Mouse (Mus musculus) ES-Bruce4 (cell line): ENCODE measurements at regions not wholly inside any gene's neighbourhood (a gene's known extent, or its start where the extent isn't known, plus 50 kb on each side); places are given as distances from the start of the nearest gene placed in this dataset.

Experiments
- H3K27ac ChIP-seq: 2 replicates; pipeline ENCODE4 v1.5.1; 2012; ENCODE audit warnings: low read length, inconsistent platforms; ENCODE audit not compliant: insufficient read depth
- H3K27me3 ChIP-seq: 2 replicates; pipeline ENCODE4 v1.6.1; 2012; ENCODE audit warnings: mild to moderate bottlenecking, low read length, inconsistent platforms; ENCODE audit not compliant: control insufficient read depth, poor library complexity, insufficient read depth, severe bottlenecking
- H3K36me3 ChIP-seq: 2 replicates; pipeline ENCODE4 v1.6.1; 2012; ENCODE audit warnings: inconsistent platforms, mild to moderate bottlenecking, low read length, moderate library complexity; ENCODE audit not compliant: control insufficient read depth, poor library complexity, insufficient read depth, severe bottlenecking
- H3K4me1 ChIP-seq: one replicate; pipeline ENCODE4 v1.8.1; 2011; ENCODE audit warnings: low read length; ENCODE audit not compliant: control insufficient read depth, insufficient read depth
- H3K4me3 ChIP-seq: 2 replicates; pipeline ENCODE4 v1.5.1; 2011; ENCODE audit warnings: low read depth, mild to moderate bottlenecking, low read length
- H3K9ac ChIP-seq: 2 replicates; pipeline ENCODE4 v1.6.1; 2012; ENCODE audit warnings: low read depth, mild to moderate bottlenecking, inconsistent platforms; ENCODE audit not compliant: poor library complexity, severe bottlenecking
- H3K9me3 ChIP-seq: replicated peaks from 2 replicates; pipeline ENCODE4 v1.6.1; 2012; ENCODE audit warnings: mild to moderate bottlenecking, low read length, inconsistent platforms; ENCODE audit not compliant: control insufficient read depth, poor library complexity, insufficient read depth, severe bottlenecking
- CTCF ChIP-seq: IDR thresholded peaks from one replicate; pipeline ENCODE4 v1.8.1; 2011; ENCODE audit warnings: low read depth, low read length
- EP300 ChIP-seq: IDR thresholded peaks from 2 replicates; pipeline ENCODE4 v1.6.1; 2011; ENCODE audit warnings: low read depth, low read length; ENCODE audit not compliant: insufficient read depth
- POLR2A ChIP-seq: IDR thresholded peaks from one replicate; pipeline ENCODE4 v1.8.1; 2011; ENCODE audit warnings: low read length; ENCODE audit not compliant: insufficient read depth

DNA sequence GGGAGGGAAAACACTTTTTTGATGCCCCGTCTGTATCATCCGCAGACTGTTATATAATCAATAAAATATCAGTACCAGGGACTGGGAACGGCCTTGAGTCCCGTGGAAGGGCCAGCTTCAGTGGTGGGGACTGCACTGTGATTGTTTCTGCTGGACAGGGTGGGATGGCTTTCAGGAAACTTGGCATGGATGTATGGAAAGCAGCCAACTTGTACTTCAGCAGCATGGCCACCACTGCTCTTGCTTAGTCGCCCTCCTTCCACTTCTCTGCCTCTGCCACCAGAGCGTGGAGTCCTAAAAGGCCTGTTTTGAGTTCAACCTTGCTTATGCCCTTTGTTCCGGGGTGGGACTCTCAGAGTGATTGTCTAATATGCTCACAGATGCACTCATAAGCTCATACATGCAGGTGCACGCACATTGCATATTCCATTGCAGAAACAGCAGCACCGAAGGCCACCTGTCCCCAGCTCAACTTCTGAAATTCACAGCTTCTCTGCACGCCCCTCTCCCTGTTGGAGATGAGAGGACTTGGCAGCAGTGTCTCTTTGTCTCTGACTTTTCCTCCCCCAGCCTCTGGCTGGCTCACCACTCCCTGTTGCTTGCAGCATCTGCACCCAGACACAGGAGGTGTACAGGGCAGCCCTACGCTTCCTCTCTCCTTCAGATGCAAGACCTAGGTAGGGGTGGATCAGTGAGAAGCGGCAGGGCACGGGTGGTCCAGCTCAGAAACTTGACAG lies 91.0 kb upstream of the Grik3 start:
- Histone ChIP-seq H3K36me3 (no peaks in the 10 kb centered on the region), H3K27me3 (no peaks in the 10 kb centered on the region)
- no peak for TF ChIP-seq CTCF
- TF ChIP-seq EP300, result no peak
- no peak for TF ChIP-seq POLR2A

DNA sequence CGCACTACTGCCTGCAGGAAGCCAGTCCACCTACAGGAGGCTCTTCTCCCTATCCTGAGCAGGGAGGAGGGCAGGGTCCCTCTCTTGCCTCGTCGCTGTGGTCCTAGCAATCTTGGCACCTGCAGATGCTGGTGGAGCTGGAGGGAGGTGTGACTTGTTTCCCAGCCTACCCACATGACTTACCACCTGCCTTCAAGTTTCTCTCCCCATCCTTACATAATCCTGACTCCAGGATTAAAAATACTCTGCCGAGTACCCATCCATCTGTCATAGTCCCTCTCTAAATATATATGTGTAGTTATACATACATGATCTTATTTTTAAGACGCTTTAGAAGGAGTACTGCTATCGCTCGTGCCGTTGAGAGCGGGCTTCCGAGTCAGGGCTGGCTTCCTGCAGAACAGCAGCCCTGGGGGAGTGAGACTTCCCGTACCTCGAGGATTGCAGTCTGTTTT lies 93.5 kb upstream of the Grik3 start:
- Histone ChIP-seq H3K9me3 (no peaks in the 10 kb centered on the region), H3K36me3 (no peaks in the 10 kb centered on the region), H3K9ac (no peak overlapping the region), H3K27me3 (no peaks in the 10 kb centered on the region; the same call in 1 of the 2 replicates), H3K4me3 (no peak overlapping the region), H3K27ac (no peak overlapping the region), H3K4me1 (peaks cover 5% of the 10 kb centered on the region)
- peak; percentile 3 for TF ChIP-seq CTCF
- no peak for TF ChIP-seq EP300

More for the DNA sequence above, 91.0 kb upstream of the Grik3 start:
- H3K4me1 ChIP-seq, result peaks cover 5% of the 10 kb centered on the region
- H3K27ac ChIP-seq, result no peak overlapping the region
- no peak overlapping the region for H3K4me3 ChIP-seq
- H3K9me3 ChIP-seq, result no peaks in the 10 kb centered on the region
- no peak overlapping the region for H3K9ac ChIP-seq

DNA sequence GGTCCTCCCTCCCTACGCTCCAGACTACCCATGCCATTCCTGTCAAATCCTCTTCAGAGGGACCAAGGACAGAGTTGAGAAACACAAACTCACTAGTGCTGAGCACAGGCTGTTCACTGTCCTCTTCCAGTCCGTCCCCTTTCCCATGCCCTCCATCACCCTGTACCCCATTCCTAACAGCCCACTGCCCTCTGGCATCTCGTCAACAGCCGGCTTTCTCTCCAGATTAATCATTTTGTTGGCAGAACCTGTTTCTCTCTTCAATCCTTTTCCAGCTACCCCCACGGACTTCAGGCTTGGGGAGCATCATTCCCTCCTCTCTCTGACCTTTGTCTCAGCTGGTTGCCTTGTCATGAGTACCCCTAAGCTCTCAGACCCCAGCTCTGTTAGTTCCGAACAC lies 99.2 kb upstream of the Grik3 start:
- Histone ChIP-seq H3K27me3 (no peaks in the 10 kb centered on the region; the same call in 1 of the 2 replicates), H3K9ac (no peak overlapping the region), H3K4me3 (no peak overlapping the region), H3K9me3 (no peaks in the 10 kb centered on the region), H3K4me1 (peaks cover 2% of the 10 kb centered on the region), H3K36me3 (no peaks in the 10 kb centered on the region), H3K27ac (no peak overlapping the region)
- no peak for TF ChIP-seq POLR2A
- no peak for TF ChIP-seq CTCF
- no peak for TF ChIP-seq EP300

DNA sequence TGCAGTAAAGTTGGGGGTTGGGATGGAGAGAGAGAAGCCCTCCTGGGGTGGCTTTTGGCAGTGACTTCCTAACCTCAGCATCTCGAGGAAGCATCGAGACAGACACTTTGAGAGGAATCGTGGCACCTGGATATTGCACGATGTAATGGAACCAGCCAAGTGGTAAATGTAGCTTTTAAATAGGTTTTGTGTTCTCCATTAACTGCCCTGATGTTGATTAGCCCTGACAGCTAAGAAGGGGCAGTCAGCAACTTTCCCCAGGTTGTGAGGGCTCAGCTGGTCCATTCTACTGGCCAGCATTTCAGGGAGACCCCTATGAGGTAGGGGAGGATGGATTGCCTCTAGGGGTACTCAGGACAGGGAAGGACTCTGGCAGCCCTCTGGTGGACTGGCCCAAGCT lies 104.7 kb upstream of the Grik3 start:
- no peaks in the 10 kb centered on the region for H3K27me3 ChIP-seq
- H3K9ac ChIP-seq, result no peak overlapping the region
- H3K36me3 ChIP-seq, result no peaks in the 10 kb centered on the region
- no peaks in the 10 kb centered on the region for H3K4me1 ChIP-seq
- no peak overlapping the region for H3K27ac ChIP-seq
- TF ChIP-seq POLR2A (no peak), CTCF (no peak), EP300 (no peak)
- H3K4me3 ChIP-seq, result no peak overlapping the region
- peaks cover 2% of the 10 kb centered on the region; the same call in 1 of the 2 replicates for H3K9me3 ChIP-seq

DNA sequence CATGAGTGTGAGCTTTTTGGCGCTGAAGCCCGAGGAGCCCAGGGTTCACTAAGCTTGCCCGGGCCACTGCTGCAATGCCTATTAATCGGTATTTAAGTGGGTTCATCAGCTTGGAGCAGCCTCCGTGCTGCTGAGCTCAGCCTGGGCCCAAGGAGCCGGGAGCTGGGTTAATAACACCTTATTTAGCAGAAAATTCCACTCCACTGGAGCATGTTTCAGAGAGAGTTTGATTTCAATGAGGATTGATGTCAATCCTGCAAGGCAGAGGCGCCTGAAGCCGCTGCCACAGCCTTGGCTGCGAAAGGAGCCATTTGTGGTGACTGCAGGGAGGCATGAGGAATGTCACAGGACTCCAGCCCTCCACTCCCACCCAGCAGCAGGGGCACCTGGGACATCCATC lies 126.5 kb upstream of the Grik3 start:
- H3K4me1 ChIP-seq, result no peaks in the 10 kb centered on the region
- H3K9me3 ChIP-seq, result no peaks in the 10 kb centered on the region
- H3K9ac ChIP-seq, result no peak overlapping the region
- no peak overlapping the region for H3K27ac ChIP-seq
- H3K27me3 ChIP-seq, result no peaks in the 10 kb centered on the region
- no peak overlapping the region for H3K4me3 ChIP-seq
- no peak for TF ChIP-seq EP300
- no peak for TF ChIP-seq CTCF
- no peak for TF ChIP-seq POLR2A
- no peaks in the 10 kb centered on the region for H3K36me3 ChIP-seq
